Mouse (Mus musculus): Measurements from ENCODE around the gene Rps7. TPM values are rescaled to one million over a fixed set of nuclear protein-coding genes. Genes with fewer than 3 reads are reported as not detected.

Rps7 gene
- polyA plus RNA-seq, 1 experiment, result 286 TPM

DNA sequence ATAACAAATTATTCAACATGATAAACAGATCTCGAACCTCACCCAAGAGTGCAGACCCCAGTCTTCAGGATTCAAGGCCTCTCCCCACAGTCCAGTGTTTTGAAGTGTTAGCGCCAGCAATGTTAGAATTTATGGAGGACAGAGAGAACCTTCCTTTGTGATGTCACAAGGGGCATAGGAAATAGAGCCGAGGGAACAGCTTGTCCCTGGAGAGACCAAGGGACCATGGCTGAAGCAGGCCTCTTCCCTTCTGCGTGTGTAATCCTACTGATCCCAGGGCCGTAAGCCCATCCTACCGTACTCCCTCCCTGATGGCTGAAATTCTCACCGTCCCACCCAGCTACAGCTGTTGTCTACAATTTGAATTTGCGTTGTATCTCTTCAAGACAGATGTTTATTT, 53.3 kb downstream of the Rps7 start, which contains the start of gene Allc:
Allc (minus strand) TSS at position 101 of the 400 bp plus-strand sequence.
- no peak within 1 kb of the TSS for H3K27ac ChIP-seq (ENCODE audit: insufficient read depth, low read depth, low read length)
- WGBS, result 81% methylated on average over 8 of the region's 8 CpGs
- DNase-seq, result no peak
- no peaks in the 10 kb centered on the region for H3K27me3 ChIP-seq (replicated peaks; ENCODE audit: control insufficient read depth, insufficient read depth, low read length)
- H3K4me1 ChIP-seq (ENCODE audit: control insufficient read depth, insufficient read depth, low read length), result no peaks in the 10 kb centered on the region
- H3K36me3 ChIP-seq (ENCODE audit: control insufficient read depth, insufficient read depth, low read length), result no peaks in the 10 kb centered on the region
- TF ChIP-seq POLR2A (IDR thresholded peaks at IDR 0.05; ENCODE audit: low read depth, low read length) (no peak), CTCF (conservative IDR thresholded peaks at IDR 0.05; ENCODE audit: insufficient read depth, insufficient read length, low read depth, low read length) (no peak)
- no peak within 1 kb of the TSS for H3K4me3 ChIP-seq (ENCODE audit: insufficient read depth, low read depth, low read length)

Other genes with a start within 250 kb of the Rps7 start
- gene Dcdc2c, start 83.6 kb downstream of the Rps7 start, polyA plus RNA-seq (2012; rRNA removed), result not detected in 2 replicates
- gene Allc, start 53.4 kb downstream of the Rps7 start, polyA plus RNA-seq (2012; rRNA removed), result 0.13 TPM in 1 of 2 replicates, not detected in the other
- 1.6 and 1.7 TPM in 2 replicates for gene Colec11, start 12.6 kb downstream of the Rps7 start, polyA plus RNA-seq (2012; rRNA removed)
- 8.5 and 9.8 TPM in 2 replicates for gene Rnaseh1, start 13.6 kb upstream of the Rps7 start, polyA plus RNA-seq (2012; rRNA removed)
- 35.2 and 53.9 TPM in 2 replicates for gene Adi1, start 39.3 kb upstream of the Rps7 start, polyA plus RNA-seq (2012; rRNA removed)
- gene Trappc12, start 114.5 kb upstream of the Rps7 start, polyA plus RNA-seq (2012; rRNA removed), result 30.1 and 30.6 TPM in 2 replicates
- gene Eipr1, start 115.8 kb upstream of the Rps7 start, polyA plus RNA-seq (2012; rRNA removed), result 25.9 and 29.4 TPM in 2 replicates

Data from kidney, adult 2 months (tissue).